Mouse (Mus musculus) lung, embryonic 16.5 days (tissue): ENCODE measurements around the gene Tox2. TPM values are rescaled to one million over a fixed set of nuclear protein-coding genes. Genes with fewer than 3 reads are reported as not detected.

Source experiments
- ATAC-seq: fragments of 200-750 bp; cut with Nextera tagmentation; 2 replicates; pipeline ENCODE4 v1.8.0; 2017; ENCODE audit warnings: low read depth, mild to moderate bottlenecking, moderate library complexity
- H3K27ac ChIP-seq: fragments of 300-500 bp; sonication (generic); 2 replicates; pipeline ENCODE4 v1.5.1; 2014; ENCODE audit warnings: mild to moderate bottlenecking, control low read depth, low read length
- H3K27me3 ChIP-seq: fragments of 300-500 bp; sonication (generic); 2 replicates; pipeline ENCODE4 v1.6.1; 2014; ENCODE audit warnings: low read depth, low read length, mixed read lengths; ENCODE audit not compliant: control insufficient read depth, insufficient read depth
- H3K36me3 ChIP-seq: fragments of 300-500 bp; sonication (generic); 2 replicates; pipeline ENCODE4 v1.6.1; 2014; ENCODE audit warnings: low read length; ENCODE audit not compliant: control insufficient read depth, insufficient read depth
- H3K4me1 ChIP-seq: fragments of 300-500 bp; sonication (generic); replicated peaks from 2 replicates; pipeline ENCODE4 v1.6.1; 2014; ENCODE audit warnings: low read length, mixed read lengths; ENCODE audit not compliant: control insufficient read depth, insufficient read depth
- H3K4me2 ChIP-seq: fragments of 300-500 bp; sonication (generic); 2 replicates; pipeline ENCODE4 v1.6.1; 2014; ENCODE audit warnings: low read depth, low read length, control low read depth
- H3K4me3 ChIP-seq: fragments of 300-500 bp; sonication (generic); 2 replicates; pipeline ENCODE4 v1.5.1; 2014; ENCODE audit warnings: mild to moderate bottlenecking, low read length, control low read depth
- H3K9ac ChIP-seq: fragments of 300-500 bp; sonication (generic); 2 replicates; pipeline ENCODE4 v1.6.1; 2014; ENCODE audit warnings: low read length, control low read depth
- H3K9me3 ChIP-seq: fragments of 300-500 bp; sonication (generic); 2 replicates; pipeline ENCODE4 v1.6.1; 2016; ENCODE audit warnings: low read length; ENCODE audit not compliant: control insufficient read depth
- WGBS: fragments of 180-500 bp; shearing (Covaris S2); extraction: QIAGEN DNeasy Blood & Tissue Kit; methylation state at CpG from one replicate; pipeline ENCODE4 v1.1.7; 2014; 5-methylcytosine and 5-hydroxymethylcytosine counted together
- polyA plus RNA-seq: library from polyadenylated mRNA; unstranded; fragments of >200 nt; fragmentation: Nextera tagmentation; extraction: Ambion mirVana; gene quantifications from 2 replicates; pipeline ENCODE4 v1.2.1, GENCODE M21; 2015

Gene Tox2
- polyA plus RNA-seq, 1 experiment from 2014 or later, result 5.3 TPM

DNA sequence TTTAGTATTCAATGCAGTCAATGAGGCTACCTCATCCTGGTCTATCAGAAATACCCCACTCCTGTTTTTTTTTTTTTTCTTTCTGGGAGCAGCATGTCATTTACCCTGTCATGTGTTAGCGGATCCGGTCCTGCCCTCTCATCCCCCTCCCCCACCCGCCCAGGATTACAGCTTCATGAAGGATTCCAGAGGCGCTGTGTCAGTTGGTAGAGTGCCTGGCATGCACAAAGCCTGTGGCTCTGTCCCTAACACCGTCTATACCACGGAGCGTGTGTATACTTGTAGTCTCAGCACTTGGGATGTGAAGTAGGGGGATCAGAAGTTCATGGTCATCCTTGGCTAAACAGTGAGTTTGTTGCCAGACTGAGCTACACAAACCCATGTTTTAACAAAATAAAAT lies 15.6 kb downstream of the Tox2 start:
- no peak overlapping the region for H3K27ac ChIP-seq
- WGBS, result 53% methylated on average over 7 of the region's 7 CpGs

DNA sequence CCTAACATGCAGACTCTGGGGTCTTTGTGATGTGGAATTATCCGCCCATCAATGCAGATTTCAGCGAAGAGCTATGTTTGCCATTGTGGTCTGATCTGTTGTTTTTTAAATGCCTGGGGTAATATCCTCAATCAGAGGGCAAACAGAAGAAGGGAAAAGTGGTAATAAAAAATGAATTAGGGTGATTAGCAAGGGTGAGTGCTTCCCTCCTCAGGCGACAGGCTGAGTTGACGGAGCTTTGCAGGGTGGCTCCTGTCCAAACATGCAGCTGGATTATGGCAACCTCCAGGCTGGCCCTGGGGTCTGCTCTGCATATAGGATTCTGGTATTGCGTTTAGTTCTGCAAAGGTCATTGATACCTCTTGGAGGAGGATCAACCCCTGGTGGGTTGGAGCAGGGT lies 16.5 kb downstream of the Tox2 start:
- no peak overlapping the region for H3K27ac ChIP-seq
- H3K4me1 ChIP-seq, result 0 out of 2 replicates have a peak, but pooled peaks cover 3% of the 10 kb centered on the region
- WGBS, result 57% methylated on average over 5 of the region's 5 CpGs
- 0 out of 2 replicates have a peak, but pooled peaks have one; percentile 47 for ATAC-seq
- H3K36me3 ChIP-seq, result no peaks in the 10 kb centered on the region
- no peak overlapping the region for H3K9ac ChIP-seq
- no peaks in the 10 kb centered on the region for H3K9me3 ChIP-seq
- H3K4me2 ChIP-seq, result no peak overlapping the region
- H3K4me3 ChIP-seq, result no peak overlapping the region
- no peaks in the 10 kb centered on the region for H3K27me3 ChIP-seq

More for the DNA sequence above, 15.6 kb downstream of the Tox2 start:
- no peak overlapping the region for H3K9ac ChIP-seq
- H3K4me3 ChIP-seq, result no peak overlapping the region
- H3K4me2 ChIP-seq, result no peak overlapping the region
- H3K36me3 ChIP-seq, result no peaks in the 10 kb centered on the region
- H3K4me1 ChIP-seq, result 0 out of 2 replicates have a peak, but pooled peaks cover 3% of the 10 kb centered on the region
- no peaks in the 10 kb centered on the region for H3K27me3 ChIP-seq
- H3K9me3 ChIP-seq, result no peaks in the 10 kb centered on the region
- no peak for ATAC-seq

DNA sequence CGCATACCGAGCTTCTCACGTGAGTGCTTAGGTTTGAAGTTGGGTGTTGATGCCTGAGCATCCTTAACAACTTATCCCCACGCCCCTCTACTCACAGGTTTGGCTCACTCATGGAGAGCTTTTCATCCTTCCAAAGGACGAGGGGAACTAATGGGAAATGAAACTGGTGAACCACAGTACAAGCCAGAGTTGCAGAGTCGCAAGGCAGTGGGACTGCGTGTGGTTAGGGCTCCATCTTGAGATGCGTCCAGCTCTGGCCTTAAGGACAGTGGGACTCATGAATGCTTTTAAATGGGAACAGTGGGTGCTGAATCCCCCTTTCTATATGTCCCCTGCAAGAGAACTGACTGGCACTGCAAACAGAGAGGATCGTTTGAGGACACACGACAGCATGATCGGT lies 17.8 kb downstream of the Tox2 start:
- 89% methylated on average over 11 of the region's 11 CpGs for WGBS
- H3K36me3 ChIP-seq, result no peaks in the 10 kb centered on the region
- no peak overlapping the region for H3K27ac ChIP-seq
- 0 out of 2 replicates have a peak, but pooled peaks cover 3% of the 10 kb centered on the region for H3K4me1 ChIP-seq
- H3K4me3 ChIP-seq, result no peak overlapping the region
- no peaks in the 10 kb centered on the region for H3K27me3 ChIP-seq
- no peak for ATAC-seq
- no peak overlapping the region for H3K4me2 ChIP-seq
- no peaks in the 10 kb centered on the region for H3K9me3 ChIP-seq
- no peak overlapping the region for H3K9ac ChIP-seq

DNA sequence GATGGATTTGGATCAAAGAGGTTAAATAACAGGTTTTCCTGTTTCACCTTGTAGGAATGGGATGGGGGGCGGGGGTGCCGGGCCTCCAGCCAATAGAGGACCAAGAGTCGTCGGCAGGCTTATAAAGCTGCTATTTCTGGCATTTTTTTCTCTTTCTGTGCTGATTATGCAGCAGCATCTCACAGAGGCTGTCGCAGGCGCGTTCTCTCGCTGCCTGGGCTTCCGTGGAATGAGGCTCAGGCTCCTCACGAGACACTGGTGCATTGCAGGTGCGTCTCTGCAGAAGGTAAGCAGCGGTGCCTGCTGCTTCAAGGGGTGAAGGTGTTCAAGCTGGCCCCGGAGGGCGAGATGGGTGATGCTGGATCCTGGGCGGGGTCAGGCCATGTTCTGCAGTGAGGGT lies 22.4 kb downstream of the Tox2 start:
- Histone ChIP-seq H3K36me3 (no peaks in the 10 kb centered on the region), H3K4me3 (no peak overlapping the region), H3K4me1 (0 out of 2 replicates have a peak, but pooled peaks cover 4% of the 10 kb centered on the region), H3K4me2 (no peak overlapping the region), H3K9me3 (no peaks in the 10 kb centered on the region), H3K27ac (no peak overlapping the region), H3K9ac (no peak overlapping the region), H3K27me3 (no peaks in the 10 kb centered on the region)
- ATAC-seq, result no peak
- WGBS, result 71% methylated on average over 15 of the region's 15 CpGs

DNA sequence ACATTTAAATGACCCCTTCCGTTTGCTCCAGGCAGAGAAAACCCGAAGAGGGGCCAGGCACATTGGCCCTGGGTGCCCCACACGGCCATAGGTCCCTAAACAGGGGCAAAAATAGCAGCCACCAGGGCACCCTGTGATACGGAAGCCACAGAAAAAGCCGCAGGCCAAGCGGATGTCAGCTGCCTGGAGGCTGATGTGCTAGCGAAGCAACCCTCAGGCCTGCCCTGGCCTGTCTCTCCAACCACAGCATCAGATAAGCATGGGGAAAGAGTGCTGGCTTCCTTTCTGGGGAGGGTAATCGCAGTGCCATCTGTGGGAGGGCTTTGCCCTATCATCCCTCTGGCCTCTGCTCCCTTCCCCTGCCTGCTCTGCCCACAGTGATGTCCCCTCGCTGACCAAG lies 26.1 kb downstream of the Tox2 start:
- Histone ChIP-seq H3K27ac (no peak overlapping the region), H3K4me1 (peaks cover 18% of the 10 kb centered on the region; the same call in 1 of the 2 replicates), H3K9ac (no peak overlapping the region), H3K9me3 (no peaks in the 10 kb centered on the region), H3K4me2 (no peak overlapping the region), H3K36me3 (no peaks in the 10 kb centered on the region), H3K27me3 (no peaks in the 10 kb centered on the region), H3K4me3 (no peak overlapping the region)
- no peak for ATAC-seq
- 68% methylated on average over 9 of the region's 9 CpGs for WGBS

DNA sequence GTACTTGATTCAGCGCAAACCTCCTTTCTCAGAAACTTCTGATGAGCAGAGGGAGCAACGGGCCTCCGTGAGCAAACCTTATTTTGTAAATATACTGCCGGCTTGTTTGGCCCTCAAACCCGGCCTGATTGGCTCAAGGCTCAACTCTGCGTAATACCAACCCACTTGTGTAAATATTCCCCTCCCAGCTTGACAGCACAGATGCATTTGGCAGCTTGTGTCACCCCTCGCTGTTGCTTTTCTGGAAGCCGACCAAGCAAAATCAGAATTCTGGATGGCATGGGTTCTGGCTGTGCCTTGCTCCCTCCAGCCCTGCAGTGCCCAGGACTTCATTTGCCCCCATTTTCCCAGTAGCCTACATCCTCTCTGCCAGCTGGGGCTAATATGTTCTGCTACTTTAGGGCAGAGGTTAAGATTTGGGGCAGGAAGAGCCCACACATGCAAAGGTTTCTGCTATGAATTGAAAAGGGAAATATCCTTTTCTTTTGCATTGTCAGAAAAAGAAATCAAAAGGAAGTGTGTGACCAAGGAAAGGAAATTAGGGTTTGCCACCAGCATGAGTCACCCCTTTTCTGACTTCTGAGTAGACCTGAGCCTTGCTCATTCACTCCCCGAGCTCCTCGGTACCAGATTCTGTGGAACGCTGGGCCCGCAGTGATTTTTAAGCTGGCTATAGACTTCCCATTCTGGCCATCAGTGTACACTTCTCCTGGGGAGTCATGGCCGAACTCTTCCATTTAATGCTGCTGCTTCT lies 29.0 kb downstream of the Tox2 start:
- Histone ChIP-seq H3K4me3 (no peak overlapping the region), H3K4me1 (peaks cover 28% of the 10 kb centered on the region), H3K4me2 (no peak overlapping the region), H3K9me3 (no peaks in the 10 kb centered on the region), H3K36me3 (no peaks in the 10 kb centered on the region), H3K9ac (no peak overlapping the region), H3K27me3 (no peaks in the 10 kb centered on the region), H3K27ac (no peak overlapping the region)
- WGBS, result 37% methylated on average over 13 of the region's 13 CpGs
- no peak for ATAC-seq

DNA sequence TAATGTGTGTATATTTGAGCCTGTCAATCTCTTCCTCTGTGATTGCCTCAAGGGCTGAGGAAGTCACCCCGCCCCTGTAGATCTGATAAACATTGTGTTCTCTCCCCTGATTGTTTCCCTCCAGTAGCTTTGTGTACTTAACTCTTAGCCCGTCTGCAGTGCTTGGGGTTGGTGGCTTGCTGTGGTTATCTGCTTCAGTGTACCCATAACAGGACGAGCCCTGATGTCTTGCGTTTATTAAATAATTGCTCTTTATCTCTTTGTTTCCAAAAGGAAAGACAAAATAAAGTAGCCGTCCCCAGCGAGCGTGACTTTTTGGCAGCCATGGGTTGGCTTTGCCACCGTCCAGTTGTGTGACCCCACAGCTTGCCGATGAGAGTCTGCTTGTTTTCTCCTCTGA lies 30.7 kb downstream of the Tox2 start:
- no peak overlapping the region for H3K27ac ChIP-seq
- no peak overlapping the region for H3K4me3 ChIP-seq
- no peak for ATAC-seq
- no peaks in the 10 kb centered on the region for H3K27me3 ChIP-seq
- H3K9ac ChIP-seq, result no peak overlapping the region
- H3K4me2 ChIP-seq, result no peak overlapping the region
- H3K36me3 ChIP-seq, result no peaks in the 10 kb centered on the region
- H3K9me3 ChIP-seq, result no peaks in the 10 kb centered on the region
- peaks cover 39% of the 10 kb centered on the region for H3K4me1 ChIP-seq
- 29% methylated on average over 9 of the region's 9 CpGs for WGBS

DNA sequence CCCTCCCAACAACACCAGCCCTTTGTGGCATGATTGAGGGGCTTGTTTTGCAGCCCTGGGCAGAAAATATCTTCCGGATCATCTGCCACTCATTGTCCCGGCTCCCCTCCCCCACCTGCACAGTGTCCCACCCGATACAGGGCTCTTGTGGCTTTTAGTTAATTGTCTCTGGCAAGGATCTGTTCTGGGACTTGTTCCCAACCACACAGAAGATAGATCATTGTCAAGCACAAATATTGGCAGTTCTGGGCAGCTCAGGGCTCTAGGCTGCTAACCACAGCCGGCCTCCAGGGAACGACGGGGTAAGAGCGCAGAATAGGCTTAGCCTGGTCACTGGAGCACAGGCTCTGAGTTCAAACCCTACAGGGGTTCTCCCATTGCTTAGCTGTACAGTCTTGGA lies 33.1 kb downstream of the Tox2 start:
- Histone ChIP-seq H3K27me3 (no peaks in the 10 kb centered on the region), H3K9ac (no peak overlapping the region), H3K4me3 (no peak overlapping the region), H3K36me3 (no peaks in the 10 kb centered on the region), H3K4me1 (peaks cover 40% of the 10 kb centered on the region), H3K27ac (no peak overlapping the region), H3K9me3 (no peaks in the 10 kb centered on the region), H3K4me2 (no peak overlapping the region)
- 35% methylated on average over 7 of the region's 7 CpGs for WGBS
- ATAC-seq, result peak; percentile 64

DNA sequence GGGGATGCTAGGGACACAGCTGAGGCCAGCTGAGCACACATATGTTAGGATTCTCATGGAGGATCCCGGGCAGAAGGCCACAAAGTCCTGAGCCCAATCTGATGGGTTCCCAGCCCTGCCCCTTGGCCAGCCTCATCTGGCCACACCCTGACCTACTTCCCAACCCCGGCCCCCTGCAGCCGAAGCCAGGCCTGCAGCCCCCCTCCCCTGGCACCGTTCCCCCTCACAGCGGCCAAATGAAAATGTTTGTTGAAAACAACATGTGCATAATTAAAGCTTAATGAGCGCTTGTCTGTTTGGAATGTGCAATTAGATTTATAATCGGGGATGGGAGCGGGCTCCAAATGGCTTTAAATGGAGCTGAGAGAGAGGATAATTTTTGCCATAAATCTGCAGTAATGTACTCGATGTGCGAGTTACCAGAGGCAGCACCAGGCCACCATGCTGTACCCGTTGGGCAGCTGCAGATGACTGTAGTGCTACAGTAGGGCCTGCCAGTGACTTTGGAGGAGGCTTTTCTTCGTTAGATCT lies 35.1 kb downstream of the Tox2 start:
- H3K4me3 ChIP-seq, result no peak overlapping the region
- H3K27me3 ChIP-seq, result no peaks in the 10 kb centered on the region
- no peak overlapping the region for H3K4me2 ChIP-seq
- H3K9me3 ChIP-seq, result no peaks in the 10 kb centered on the region
- no peaks in the 10 kb centered on the region for H3K36me3 ChIP-seq
- 61% methylated on average over 12 of the region's 12 CpGs for WGBS
- H3K27ac ChIP-seq, result no peak overlapping the region
- peaks cover 29% of the 10 kb centered on the region for H3K4me1 ChIP-seq
- H3K9ac ChIP-seq, result no peak overlapping the region
- peak; percentile 77 for ATAC-seq
